Mouse (Mus musculus) fat pad, adult 2 months (tissue): ENCODE measurements around the gene Slc38a1.

Source experiments
- DNase-seq: peaks from one replicate; pipeline ENCODE4 v3.0.0-alpha.2; 2011; ENCODE audit warnings: low read depth, low spot score; ENCODE audit errors: extremely low read depth

The Slc38a1 gene

DNA sequence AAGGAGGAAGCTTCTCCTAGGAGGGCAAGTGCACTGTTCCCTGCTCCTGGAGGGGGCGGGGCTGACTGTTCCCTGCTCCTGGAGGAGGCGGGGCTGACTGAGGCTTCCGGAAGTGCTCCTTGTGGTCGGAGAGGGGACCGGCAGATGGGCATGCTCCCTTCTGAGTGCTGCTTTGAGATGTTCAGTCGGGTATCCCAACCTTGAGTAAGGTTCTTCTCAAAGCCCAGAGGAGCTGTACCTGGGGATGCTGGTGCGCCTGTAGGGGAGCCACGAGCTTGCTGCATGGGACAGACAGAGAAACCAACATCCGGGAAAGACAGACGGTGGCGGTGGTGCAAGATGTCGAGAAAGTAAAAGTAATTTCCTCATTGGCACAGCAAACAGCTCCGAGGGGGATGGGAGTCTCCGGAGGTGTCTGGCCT lies 75.9 kb downstream of the Slc38a1 start:
- no peak for DNase-seq

DNA sequence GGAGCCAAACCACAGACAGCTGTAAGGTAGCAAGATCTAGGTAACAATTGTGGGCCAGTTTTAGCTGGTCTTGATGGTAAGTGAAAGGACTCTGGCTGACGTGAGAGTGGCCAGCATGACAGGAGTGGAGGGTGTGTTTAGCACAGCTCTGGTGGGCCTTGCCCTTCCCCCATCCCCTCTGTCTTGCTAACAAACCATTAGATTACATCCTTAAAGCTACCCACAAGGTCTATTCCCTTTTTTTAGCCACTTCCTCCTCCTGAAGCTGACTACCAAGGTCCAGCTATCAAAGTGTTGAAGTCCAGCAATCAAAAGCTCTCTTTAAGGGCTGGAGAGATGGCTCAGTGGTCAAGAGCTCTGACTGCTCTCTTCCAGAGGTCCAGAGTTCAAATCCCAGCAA lies 78.9 kb downstream of the Slc38a1 start:
- no peak for DNase-seq

DNA sequence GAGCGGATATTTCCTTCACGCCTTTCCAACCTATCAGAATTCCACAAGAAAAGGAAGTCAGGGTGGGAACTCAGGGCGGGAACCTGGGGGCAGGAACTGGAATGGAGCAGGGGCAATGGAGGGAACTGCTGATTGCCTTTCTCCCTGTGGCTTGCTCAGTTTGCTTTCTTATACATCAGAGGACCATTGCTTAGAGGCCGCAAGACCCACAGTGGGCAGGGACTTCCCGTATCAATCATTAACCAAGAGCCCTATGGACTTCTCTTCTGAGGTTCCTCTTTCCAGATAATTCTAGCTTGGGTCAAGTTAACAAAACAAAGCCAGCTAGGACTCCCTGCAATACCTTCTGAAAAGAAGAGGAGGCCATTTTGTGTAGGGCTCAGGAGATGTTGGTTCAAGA lies 80.2 kb downstream of the Slc38a1 start:
- no peak for DNase-seq

DNA sequence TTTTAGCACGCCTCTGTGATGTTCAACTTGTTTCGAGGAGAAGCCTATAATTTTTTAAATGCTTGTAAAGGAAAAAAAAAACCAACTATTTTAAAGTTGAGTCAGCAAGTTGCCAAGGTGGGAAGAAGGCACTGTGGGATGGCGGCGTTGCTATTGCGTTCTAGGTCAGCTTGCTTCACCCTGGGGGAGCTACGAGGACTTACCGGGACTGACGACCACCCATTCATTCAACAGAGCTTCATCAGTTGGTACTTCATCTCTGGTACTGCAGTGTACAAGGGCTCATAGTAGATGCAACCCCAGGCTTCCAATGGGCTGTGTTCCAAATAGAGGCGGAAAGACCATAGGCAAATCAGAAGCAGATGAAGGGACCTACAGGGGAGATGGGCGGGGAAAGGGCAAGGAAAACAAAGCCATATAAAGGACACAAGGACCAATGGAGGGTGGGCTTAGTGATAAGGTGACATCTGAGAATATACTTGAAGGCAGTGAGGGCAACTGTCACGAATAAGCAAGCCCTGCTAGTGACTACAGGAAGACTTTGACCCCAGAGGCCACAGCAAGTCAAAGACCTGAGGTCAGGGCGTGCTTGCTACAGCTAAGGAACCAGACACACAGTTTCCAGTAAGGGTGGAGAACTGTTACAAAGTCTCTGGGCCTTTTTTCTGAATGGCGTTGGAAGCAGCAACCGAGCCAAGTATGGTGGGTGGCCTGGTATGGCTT lies 82.0 kb downstream of the Slc38a1 start:
- no peak for DNase-seq

GRCm38 (mm10) chr15:96551569-96552380 lies 90.9 kb downstream of the Slc38a1 start:
- no peak for DNase-seq

DNA sequence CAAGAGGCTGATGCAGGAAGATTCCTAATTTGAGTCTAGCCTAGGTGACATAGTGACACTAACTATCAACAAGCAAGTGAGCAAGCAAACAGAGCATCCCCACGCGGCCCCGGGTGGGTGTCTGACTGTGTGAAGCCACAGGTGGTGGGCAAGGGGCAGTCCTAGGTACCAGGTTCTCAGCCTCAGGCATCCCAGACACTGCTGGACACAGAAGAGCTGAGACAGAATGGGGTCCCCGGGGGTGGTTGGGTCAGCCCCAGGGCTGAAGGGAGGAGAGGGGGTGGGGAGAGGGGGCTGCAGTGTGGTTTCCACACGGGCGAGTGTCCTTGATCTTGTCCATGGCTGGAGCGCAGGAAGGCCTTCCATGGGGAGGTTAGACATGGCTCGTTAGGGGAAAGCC lies 91.6 kb downstream of the Slc38a1 start:
- DNase-seq: no peak

GRCm38 (mm10) chr15:96548363-96548762 lies 94.3 kb downstream of the Slc38a1 start:
- no peak for DNase-seq

DNA sequence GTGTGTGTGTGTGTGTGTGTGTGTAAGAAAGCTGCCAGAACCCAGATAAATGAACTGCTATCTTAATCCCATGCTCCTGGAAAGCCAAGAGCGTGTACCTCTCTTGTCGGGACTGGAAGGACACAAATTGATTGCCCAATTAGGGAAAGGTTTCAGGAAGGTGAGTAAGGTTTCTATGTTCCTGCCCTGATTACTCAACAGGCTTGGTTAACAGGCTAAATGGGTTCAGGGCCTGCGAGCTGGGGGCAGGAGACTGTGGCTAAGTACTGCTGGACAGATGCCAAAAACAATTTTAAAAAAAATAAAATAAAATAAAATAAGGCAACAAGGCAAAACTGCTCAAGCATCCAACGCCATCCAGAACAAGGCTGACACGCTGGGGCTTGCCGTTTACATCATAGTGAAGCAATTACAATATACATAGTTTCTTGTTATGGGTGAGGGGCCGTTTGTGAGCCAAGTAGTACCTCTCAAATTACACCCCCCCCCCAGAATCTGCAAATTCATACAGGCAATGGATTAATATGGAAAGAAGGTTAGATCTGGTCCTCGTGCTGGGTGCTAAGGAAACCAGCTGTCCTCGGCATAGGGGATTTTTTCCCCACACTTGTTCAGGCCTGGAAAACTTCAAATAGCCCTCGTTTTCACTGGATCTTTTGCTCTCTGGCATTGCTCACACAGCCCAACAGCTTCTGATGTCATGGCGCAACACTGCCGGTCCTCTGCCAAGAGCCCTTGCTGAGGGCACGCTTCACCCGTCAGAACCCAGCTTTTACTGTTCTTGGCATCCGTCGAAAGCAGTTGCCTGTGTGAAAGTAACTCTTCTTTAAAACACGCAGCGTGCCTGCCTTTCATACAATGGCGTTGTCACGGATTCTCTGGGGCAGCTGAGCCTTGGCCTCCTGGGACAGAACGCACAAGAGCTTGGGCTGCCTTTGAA lies 95.2 kb downstream of the Slc38a1 start:
- peak; percentile 99 for DNase-seq

- DNase-seq: no peak
Measured at GRCm38 (mm10) chr15:96543181-96543828, 99.4 kb downstream of the Slc38a1 start.

GRCm38 (mm10) chr15:96542135-96542534 lies 100.6 kb downstream of the Slc38a1 start:
- no peak for DNase-seq

GRCm38 (mm10) chr15:96537272-96537671 lies 105.4 kb downstream of the Slc38a1 start:
- no peak for DNase-seq

GRCm38 (mm10) chr15:96536412-96536811 lies 106.3 kb downstream of the Slc38a1 start:
- no peak for DNase-seq

DNA sequence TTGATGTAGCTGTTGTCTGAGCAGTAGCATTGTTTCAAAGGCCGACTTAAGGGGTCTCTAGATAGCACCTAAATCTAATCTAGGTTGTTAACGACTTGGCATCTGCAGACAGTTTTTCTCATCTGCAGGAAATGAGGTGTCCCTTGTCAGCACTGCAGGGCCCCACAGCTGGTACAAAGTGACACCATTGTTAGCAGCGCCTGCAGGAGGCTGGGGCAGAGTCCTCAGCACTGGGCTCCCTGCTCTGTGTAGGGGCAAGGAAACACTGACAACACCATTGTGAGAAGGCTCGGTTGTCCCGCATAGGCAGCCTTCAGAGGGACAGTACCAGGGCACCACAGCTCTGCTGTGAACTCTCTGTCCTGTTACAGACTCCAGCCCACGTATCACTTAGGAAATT lies 115.0 kb downstream of the Slc38a1 start:
- DNase-seq: no peak

- DNase-seq: no peak
Measured at GRCm38 (mm10) chr15:96524239-96524738, 118.4 kb downstream of the Slc38a1 start.
